ENCODE assay signal across 9 mouse cellular contexts in genomic region chr11:100724919-100725512, GRCm38 (mm10). TPM values are rescaled to one million over a fixed set of nuclear protein-coding genes. Genes with fewer than 3 reads are reported as not detected.
DNase-seq lines count a peak whose midpoint lies in the region; ATAC-seq and TF ChIP-seq lines count a peak whose summit lies in the region.
"Had no signal": no experiment of that assay in that cellular context is flagged by ENCODE, and none has a peak within 500 bp of the region (broad histone marks: within the 10 kb centered on the region; RNA-seq: fewer than 3 reads in every experiment).

No protein-coding gene starts in this region.

- H3K4me1 ChIP-seq in MEL (ENCODE audit: control insufficient read depth in 1 of 2, insufficient read depth in 2 of 2, low read length in 2 of 2) = peaks cover 42 to 53% of the 10 kb centered on the region in 2 experiments
- peaks cover 49% of the 10 kb centered on the region for H3K4me1 ChIP-seq in heart, embryonic 15.5 days (replicated peaks)
- peaks cover 61% of the 10 kb centered on the region for H3K4me1 ChIP-seq in liver, postnatal 0 days (ENCODE audit: insufficient read depth)
- peaks cover 6% of the 10 kb centered on the region; the same call in 1 of the 2 replicates for H3K4me1 ChIP-seq in forebrain, embryonic 16.5 days (replicated peaks; ENCODE audit: control insufficient read depth, insufficient read depth, low read length)

- TF ChIP-seq EP300 in MEL (IDR thresholded peaks at IDR 0.05; ENCODE audit: low read depth in 1 of 2, low read length in 2 of 2) = peak; percentile 79
- no peak for TF ChIP-seq EP300 in liver, postnatal 0 days (IDR thresholded peaks at IDR 0.05; ENCODE audit: low read depth)

- 28% methylated on average over 5 of the region's 5 CpGs for WGBS in heart, embryonic 15.5 days
- 16% methylated on average over 5 of the region's 5 CpGs for WGBS in liver, postnatal 0 days (ENCODE audit: insufficient replicate concordance)
- WGBS in forebrain, embryonic 16.5 days = 63% methylated on average over 5 of the region's 5 CpGs

- no peak overlapping the region for H3K4me3 ChIP-seq in MEL (ENCODE audit: control insufficient read depth in 1 of 2, insufficient read depth in 1 of 2, low read depth in 2 of 2, low read length in 2 of 2)
- no peak overlapping the region for H3K4me3 ChIP-seq in heart, embryonic 15.5 days
- H3K4me3 ChIP-seq in liver, postnatal 0 days (ENCODE audit: low read depth, low read length) = no peak overlapping the region
- no peak overlapping the region for H3K4me3 ChIP-seq in forebrain, embryonic 16.5 days (replicated peaks; ENCODE audit: low read length)
- H3K4me3 ChIP-seq: neural tube, embryonic 13.5 days had no signal

- peak overlapping the region; percentile 33 for H3K9ac ChIP-seq in MEL (ENCODE audit: control insufficient read depth, low read depth, low read length, poor library complexity, severe bottlenecking)
- peak overlapping the region; percentile 17; the same call in 1 of the 2 replicates for H3K9ac ChIP-seq in heart, embryonic 15.5 days
- H3K9ac ChIP-seq in liver, postnatal 0 days (replicated peaks) = peak overlapping the region; percentile 36; the same call in 1 of the 2 replicates
- no peak overlapping the region for H3K9ac ChIP-seq in forebrain, embryonic 16.5 days (replicated peaks; ENCODE audit: low read depth, low read length)
- H3K9ac ChIP-seq: neural tube, embryonic 13.5 days had no signal

- peaks cover 74% of the 10 kb centered on the region for H3K79me2 ChIP-seq in MEL (ENCODE audit: control insufficient read depth, insufficient read depth, low read length, poor library complexity)

- peak in 1 of 2 experiments; percentile 31; a peak in 1 of 4 replicates for TF ChIP-seq POLR2A in MEL (IDR thresholded peaks at IDR 0.05; ENCODE audit: control insufficient read depth in 1 of 2, insufficient read depth in 1 of 2, low read depth in 1 of 2, low read length in 2 of 2, poor library complexity in 1 of 2)

- no peaks in the 10 kb centered on the region for H3K27me3 ChIP-seq in MEL (ENCODE audit: control insufficient read depth in 1 of 2, insufficient read depth in 2 of 2, low read length in 2 of 2)
- no peaks in the 10 kb centered on the region for H3K27me3 ChIP-seq in heart, embryonic 15.5 days
- no peaks in the 10 kb centered on the region for H3K27me3 ChIP-seq in liver, postnatal 0 days (ENCODE audit: insufficient read depth, low read length)
- no peaks in the 10 kb centered on the region for H3K27me3 ChIP-seq in forebrain, embryonic 16.5 days (replicated peaks; ENCODE audit: control insufficient read depth, insufficient read depth, low read length)
- H3K27me3 ChIP-seq: neural tube, embryonic 13.5 days had no signal

- H3K4me2 ChIP-seq in heart, embryonic 15.5 days = 0 out of 2 replicates have a peak overlapping the region, but pooled peaks have one; percentile 2
- H3K4me2 ChIP-seq in liver, postnatal 0 days (ENCODE audit: low read depth, low read length) = peak overlapping the region; percentile 24; the same call in 1 of the 2 replicates
- no peak overlapping the region for H3K4me2 ChIP-seq in forebrain, embryonic 16.5 days (ENCODE audit: low read length)
- H3K4me2 ChIP-seq: neural tube, embryonic 13.5 days had no signal

- H3K9me3 ChIP-seq in MEL (replicated peaks; ENCODE audit: insufficient read depth, low read length) = no peaks in the 10 kb centered on the region
- no peaks in the 10 kb centered on the region for H3K9me3 ChIP-seq in heart, embryonic 15.5 days (replicated peaks)
- no peaks in the 10 kb centered on the region for H3K9me3 ChIP-seq in liver, postnatal 0 days (ENCODE audit: low read length)
- no peaks in the 10 kb centered on the region for H3K9me3 ChIP-seq in forebrain, embryonic 16.5 days (ENCODE audit: control insufficient read depth, low read length)
- H3K9me3 ChIP-seq: neural tube, embryonic 13.5 days had no signal

- no peak for TF ChIP-seq CTCF in MEL (IDR thresholded peaks at IDR 0.05 in 2 of 3, conservative IDR thresholded peaks at IDR 0.05 in 1 of 3; ENCODE audit: control insufficient read depth in 1 of 3, insufficient read depth in 1 of 3, low read depth in 2 of 3, low read length in 3 of 3, poor library complexity in 1 of 3, severe bottlenecking in 1 of 3)
- TF ChIP-seq CTCF in liver, postnatal 0 days (IDR thresholded peaks at IDR 0.05; ENCODE audit: low read depth) = no peak

- no peak for TF ChIP-seq RAD21 in MEL (IDR thresholded peaks at IDR 0.05; ENCODE audit: low read depth, low read length)

- ATAC-seq in heart, embryonic 15.5 days (replicated peaks; ENCODE audit: insufficient number of reproducible peaks, insufficient read depth, low FRiP score, low read depth) = no peak
- ATAC-seq in liver, postnatal 0 days = peak; percentile 35
- no peak for ATAC-seq in forebrain, embryonic 16.5 days

- DNase-seq in 416B (ENCODE audit: low read depth) = peak; percentile 36
- DNase-seq in MEL (ENCODE audit: low read depth, low spot score) = peak; percentile 85
- DNase-seq in liver, postnatal 0 days = no peak
- no peak for DNase-seq in frontal cortex, postnatal 10 days (ENCODE audit: low spot score in 2 of 2)
- no peak for DNase-seq in left cerebral cortex, adult 18-20 months (ENCODE audit: low spot score in 2 of 2)
- no peak for DNase-seq in urinary bladder, adult 2 months (ENCODE audit: low spot score)

- peaks cover 18 to 63% of the 10 kb centered on the region in 2 experiments for H3K36me3 ChIP-seq in MEL (ENCODE audit: control insufficient read depth in 1 of 2, insufficient read depth in 2 of 2, low read length in 2 of 2)
- H3K36me3 ChIP-seq in heart, embryonic 15.5 days = peaks cover 7% of the 10 kb centered on the region; the same call in 1 of the 2 replicates
- H3K36me3 ChIP-seq in liver, postnatal 0 days (replicated peaks; ENCODE audit: insufficient read depth, low read length) = peaks cover 3% of the 10 kb centered on the region
- no peaks in the 10 kb centered on the region for H3K36me3 ChIP-seq in forebrain, embryonic 16.5 days (ENCODE audit: control insufficient read depth, insufficient read depth)

- peak overlapping the region; percentile 65 for H3K27ac ChIP-seq in MEL (ENCODE audit: control insufficient read depth, low read depth, low read length)
- H3K27ac ChIP-seq in heart, embryonic 15.5 days = peak overlapping the region; percentile 68
- peak overlapping the region; percentile 72 for H3K27ac ChIP-seq in liver, postnatal 0 days (ENCODE audit: low read depth)
- no peak overlapping the region for H3K27ac ChIP-seq in forebrain, embryonic 16.5 days (ENCODE audit: low read length)
- H3K27ac ChIP-seq: neural tube, embryonic 13.5 days had no signal

RNA-seq across cellular contexts. Expression of gene Hspb9, which starts 11.4 kb away (rescaled TPM):
- total RNA-seq in MEL (2012; rRNA removed) = 0.49 and 0.73 TPM in 2 replicates
- 1 to 10 TPM in 1 of 2 experiments, not detected in 1; 2.1 TPM for polyA plus RNA-seq in MEL (2012; ENCODE audit: insufficient read depth in 1 of 2, insufficient read length in 2 of 2, low read depth in 1 of 2, low replicate concordance in 2 of 2, missing spikeins in 1 of 2)
- not detected in 2 replicates for polyA plus RNA-seq in heart, embryonic 15.5 days (2015; fragmentation: Nextera tagmentation; extraction: Ambion mirVana)
- 0.35 and 0.40 TPM in 2 replicates for polyA plus RNA-seq in liver, postnatal 0 days (2015; fragmentation: Nextera tagmentation; extraction: Ambion mirVana)
- not detected for total RNA-seq in left cerebral cortex, adult 18-20 months (2021)
- polyA plus RNA-seq in urinary bladder, adult 2 months (2012; rRNA removed) = 0.11 and 0.37 TPM in 2 replicates
- polyA plus RNA-seq in forebrain, embryonic 16.5 days (2015; fragmentation: Nextera tagmentation; extraction: Ambion mirVana) = not detected in 2 replicates

RNA-seq across cellular contexts. Expression of gene Kat2a, which starts 12.8 kb away (rescaled TPM):
- 57.9 and 59.6 TPM in 2 replicates for total RNA-seq in MEL (2012; rRNA removed)
- 100 to 1,000 TPM in 1 of 2 experiments, 10 to 100 TPM in 1; 63.7 to 143 TPM for polyA plus RNA-seq in MEL (2012; ENCODE audit: insufficient read depth in 1 of 2, insufficient read length in 2 of 2, low read depth in 1 of 2, low replicate concordance in 2 of 2, missing spikeins in 1 of 2)
- 26.5 and 36.7 TPM in 2 replicates for polyA plus RNA-seq in heart, embryonic 15.5 days (2015; fragmentation: Nextera tagmentation; extraction: Ambion mirVana)
- 8.5 and 9.2 TPM in 2 replicates for polyA plus RNA-seq in liver, postnatal 0 days (2015; fragmentation: Nextera tagmentation; extraction: Ambion mirVana)
- 10 to 100 TPM; 63.2 to 63.3 TPM for total RNA-seq in left cerebral cortex, adult 18-20 months (2021)
- polyA plus RNA-seq in urinary bladder, adult 2 months (2012; rRNA removed) = 28.4 and 30.5 TPM in 2 replicates
- 57.6 and 57.8 TPM in 2 replicates for polyA plus RNA-seq in forebrain, embryonic 16.5 days (2015; fragmentation: Nextera tagmentation; extraction: Ambion mirVana)

RNA-seq across cellular contexts. Expression of gene Rab5c, which starts 13.0 kb away (rescaled TPM):
- 233 and 263 TPM in 2 replicates for total RNA-seq in MEL (2012; rRNA removed)
- 100 to 1,000 TPM in 1 of 2 experiments, not detected in 1; 249 TPM for polyA plus RNA-seq in MEL (2012; ENCODE audit: insufficient read depth in 1 of 2, insufficient read length in 2 of 2, low read depth in 1 of 2, low replicate concordance in 2 of 2, missing spikeins in 1 of 2)
- 13.0 and 16.2 TPM in 2 replicates for polyA plus RNA-seq in heart, embryonic 15.5 days (2015; fragmentation: Nextera tagmentation; extraction: Ambion mirVana)
- 16.6 and 17.0 TPM in 2 replicates for polyA plus RNA-seq in liver, postnatal 0 days (2015; fragmentation: Nextera tagmentation; extraction: Ambion mirVana)
- 100 to 1,000 TPM; 152 to 162 TPM for total RNA-seq in left cerebral cortex, adult 18-20 months (2021)
- 148 and 160 TPM in 2 replicates for polyA plus RNA-seq in urinary bladder, adult 2 months (2012; rRNA removed)
- polyA plus RNA-seq in forebrain, embryonic 16.5 days (2015; fragmentation: Nextera tagmentation; extraction: Ambion mirVana) = 37.6 and 38.9 TPM in 2 replicates

RNA-seq across cellular contexts. Expression of gene Dhx58, which starts 20.9 kb away (rescaled TPM):
- total RNA-seq in MEL (2012; rRNA removed) = 2.9 and 3.6 TPM in 2 replicates
- polyA plus RNA-seq in MEL (2012; ENCODE audit: insufficient read depth in 1 of 2, insufficient read length in 2 of 2, low read depth in 1 of 2, low replicate concordance in 2 of 2, missing spikeins in 1 of 2) = 1 to 10 TPM in 1 of 2 experiments, not detected in 1; 3.9 TPM
- 1.5 and 2.1 TPM in 2 replicates for polyA plus RNA-seq in heart, embryonic 15.5 days (2015; fragmentation: Nextera tagmentation; extraction: Ambion mirVana)
- 3.9 and 4.5 TPM in 2 replicates for polyA plus RNA-seq in liver, postnatal 0 days (2015; fragmentation: Nextera tagmentation; extraction: Ambion mirVana)
- total RNA-seq in left cerebral cortex, adult 18-20 months (2021) = 1 to 10 TPM; 1.8 to 2.4 TPM
- 5.6 and 6.5 TPM in 2 replicates for polyA plus RNA-seq in urinary bladder, adult 2 months (2012; rRNA removed)
- polyA plus RNA-seq in forebrain, embryonic 16.5 days (2015; fragmentation: Nextera tagmentation; extraction: Ambion mirVana) = 1.7 and 2.1 TPM in 2 replicates

RNA-seq across cellular contexts. Expression of gene Zfp385c, which starts 32.8 kb away (rescaled TPM):
- total RNA-seq in MEL (2012; rRNA removed) = 0.12 TPM in 1 of 2 replicates, not detected in the other
- under 1 TPM in 1 of 2 experiments, not detected in 1; 0.15 TPM for polyA plus RNA-seq in MEL (2012; ENCODE audit: insufficient read depth in 1 of 2, insufficient read length in 2 of 2, low read depth in 1 of 2, low replicate concordance in 2 of 2, missing spikeins in 1 of 2)
- 0.09 and 0.16 TPM in 2 replicates for polyA plus RNA-seq in heart, embryonic 15.5 days (2015; fragmentation: Nextera tagmentation; extraction: Ambion mirVana)
- not detected in 2 replicates for polyA plus RNA-seq in liver, postnatal 0 days (2015; fragmentation: Nextera tagmentation; extraction: Ambion mirVana)
- total RNA-seq in left cerebral cortex, adult 18-20 months (2021) = under 1 TPM; 0.35 to 0.66 TPM
- polyA plus RNA-seq in urinary bladder, adult 2 months (2012; rRNA removed) = 0.54 and 0.65 TPM in 2 replicates
- polyA plus RNA-seq in forebrain, embryonic 16.5 days (2015; fragmentation: Nextera tagmentation; extraction: Ambion mirVana) = 0.80 TPM in 1 of 2 replicates, not detected in the other

Comparison
In these comparisons a context has a peak if more than half of its experiments do, and no peak if none do; other contexts are left out.
1. DNase-seq: peak in 416B (single experiment) and MEL (single experiment); none in liver, postnatal 0 days (single experiment), frontal cortex, postnatal 10 days (0 of 2), left cerebral cortex, adult 18-20 months (0 of 2) and urinary bladder, adult 2 months (single experiment).